Mouse (Mus musculus) cerebellum, adult 2 months (tissue): ENCODE measurements at regions not wholly inside any gene's neighbourhood (a gene's known extent, or its start where the extent isn't known, plus 50 kb on each side); places are given as distances from the start of the nearest gene placed in this dataset.

Source experiments
- DNase-seq, 2 experiments: peaks; one replicate each; pipeline ENCODE4 v3.0.0; 2021
- H3K27ac ChIP-seq: fragments of 200-500 bp; 2 replicates; pipeline ENCODE4 v1.5.1; 2012; ENCODE audit warnings: low read length, control low read depth, inconsistent platforms; ENCODE audit not compliant: insufficient read depth
- H3K27me3 ChIP-seq: fragments of 200-500 bp; 2 replicates; pipeline ENCODE4 v1.6.1; 2012; ENCODE audit warnings: inconsistent platforms, mild to moderate bottlenecking, low read length, moderate library complexity; ENCODE audit not compliant: control insufficient read depth, insufficient read depth
- H3K4me1 ChIP-seq: fragments of 200-500 bp; 2 replicates; pipeline ENCODE4 v1.6.1; 2011; ENCODE audit warnings: low read length; ENCODE audit not compliant: control insufficient read depth, insufficient read depth
- H3K4me3 ChIP-seq: fragments of 200-500 bp; replicated peaks from 2 replicates; pipeline ENCODE3; 2011; ENCODE audit warnings: mild to moderate bottlenecking, low read depth, low read length, control low read depth; ENCODE audit not compliant: insufficient read depth
- CTCF ChIP-seq: fragments of 200-500 bp; IDR thresholded peaks from 2 replicates; pipeline ENCODE4 v1.5.1; 2011; ENCODE audit warnings: low read depth, mild to moderate bottlenecking, control low read depth, low read length, moderate library complexity, borderline replicate concordance; ENCODE audit not compliant: insufficient read depth
- POLR2A ChIP-seq: fragments of 200-500 bp; IDR thresholded peaks from 2 replicates; pipeline ENCODE4 v1.6.1; 2011; ENCODE audit warnings: low read length, control low read depth, borderline replicate concordance; ENCODE audit not compliant: insufficient read depth
- WGBS: fragments of 180-500 bp; shearing (Covaris S2); methylation state at CpG from one replicate; pipeline ENCODE4 v1.1.7; 2018; 5-methylcytosine and 5-hydroxymethylcytosine counted together

DNA sequence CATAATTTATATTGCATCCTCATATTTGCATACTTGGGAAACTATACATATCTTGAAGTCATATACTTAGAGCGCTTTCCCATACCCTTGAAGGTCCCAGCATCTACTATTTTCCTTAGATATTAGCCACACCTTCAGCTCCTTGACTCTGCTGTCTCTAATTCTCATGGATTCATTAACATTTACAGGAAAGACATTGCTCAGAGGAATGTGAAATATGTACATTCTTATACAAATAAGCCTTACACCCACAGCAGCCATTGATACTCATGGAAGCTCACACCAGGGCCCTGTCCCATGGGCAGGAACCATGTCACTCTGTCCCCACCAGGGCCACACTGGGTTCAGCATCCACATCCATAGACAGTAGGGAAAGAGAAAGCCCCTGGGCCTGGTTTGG is 122.1 kb downstream of the Trim42 start:
- 100% methylated on average over 1 of the region's 1 CpGs for WGBS
- Histone ChIP-seq H3K4me3 (no peak overlapping the region), H3K27me3 (no peaks in the 10 kb centered on the region), H3K27ac (no peak overlapping the region), H3K4me1 (no peaks in the 10 kb centered on the region)
- no peak for TF ChIP-seq CTCF
- TF ChIP-seq POLR2A, result no peak
- no peak for DNase-seq

DNA sequence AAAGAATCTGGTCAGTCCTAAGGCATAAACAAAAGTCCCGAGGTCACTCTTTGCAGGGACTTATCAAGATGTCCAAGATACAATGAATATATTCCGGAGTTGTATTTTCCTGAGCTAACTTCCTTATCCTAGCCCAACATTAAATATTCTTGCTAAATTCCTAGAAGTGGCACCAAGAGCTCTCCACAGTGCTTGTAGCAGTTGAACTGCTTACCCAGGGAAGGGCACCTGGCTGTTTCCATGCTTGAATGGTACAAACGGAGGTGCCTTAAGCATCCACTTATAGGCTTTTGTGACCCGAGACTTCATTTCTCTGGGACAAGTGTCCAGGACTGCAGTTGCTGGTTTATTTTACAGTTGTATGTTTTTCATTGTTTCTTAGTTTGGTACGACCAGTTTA is 115.1 kb upstream of the Slc25a36 start:
- Histone ChIP-seq H3K4me3 (no peak overlapping the region), H3K4me1 (no peaks in the 10 kb centered on the region), H3K27me3 (no peaks in the 10 kb centered on the region), H3K27ac (no peak overlapping the region)
- WGBS, result 86% methylated on average over 5 of the region's 5 CpGs
- no peak for DNase-seq
- TF ChIP-seq CTCF (no peak), POLR2A (no peak)

DNA sequence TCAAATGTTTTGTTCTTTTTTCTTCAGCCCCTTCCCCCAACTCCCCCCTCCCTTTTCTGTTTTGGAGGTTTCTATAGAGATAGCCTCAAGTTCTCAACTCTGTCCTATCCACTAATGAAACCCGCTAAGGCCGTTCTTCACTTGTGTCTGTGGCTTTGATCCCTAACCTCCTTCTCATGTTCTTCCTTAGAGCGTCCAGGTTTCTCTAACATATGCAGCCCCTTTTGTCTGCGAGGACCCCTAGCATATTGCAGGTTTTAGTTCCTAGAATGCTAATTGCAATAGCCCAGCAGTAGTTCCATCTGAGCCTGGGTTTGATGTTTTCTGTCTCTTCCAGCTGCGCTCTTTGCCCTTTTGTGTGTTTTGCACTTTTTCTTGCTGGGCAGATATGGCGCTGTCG is 113.6 kb upstream of the Slc25a36 start:
- no peak overlapping the region for H3K4me3 ChIP-seq
- no peak for TF ChIP-seq CTCF
- TF ChIP-seq POLR2A, result no peak
- no peaks in the 10 kb centered on the region for H3K27me3 ChIP-seq
- H3K27ac ChIP-seq, result no peak overlapping the region
- no peak for DNase-seq
- no peaks in the 10 kb centered on the region for H3K4me1 ChIP-seq
- 35% methylated on average over 7 of the region's 7 CpGs for WGBS

- H3K4me3 ChIP-seq, result no peak overlapping the region
- no peak overlapping the region for H3K27ac ChIP-seq
- TF ChIP-seq CTCF (0 out of 2 replicates have a peak, but pooled peaks have one; percentile 1), POLR2A (no peak)
- 31% methylated on average over 2 of the region's 2 CpGs for WGBS
- DNase-seq, result no peak
- H3K27me3 ChIP-seq, result no peaks in the 10 kb centered on the region
- no peaks in the 10 kb centered on the region for H3K4me1 ChIP-seq
Observed at GRCm38 (mm10) chr9:97214806-97215205, 103.8 kb upstream of the Slc25a36 start.

- DNase-seq, result no peak
- Histone ChIP-seq H3K4me1 (no peaks in the 10 kb centered on the region), H3K4me3 (no peak overlapping the region), H3K27ac (no peak overlapping the region), H3K27me3 (no peaks in the 10 kb centered on the region)
- 14% methylated on average over 14 of the region's 14 CpGs for WGBS
- TF ChIP-seq POLR2A (no peak), CTCF (no peak)
Observed at GRCm38 (mm10) chr9:97190321-97190860, 79.4 kb upstream of the Slc25a36 start.

GRCm38 (mm10) chr9:97189646-97190045 is 78.7 kb upstream of the Slc25a36 start:
- no peaks in the 10 kb centered on the region for H3K4me1 ChIP-seq
- no peak overlapping the region for H3K27ac ChIP-seq
- TF ChIP-seq CTCF, result no peak
- no peak for TF ChIP-seq POLR2A
- 79% methylated on average over 4 of the region's 4 CpGs for WGBS
- no peaks in the 10 kb centered on the region for H3K27me3 ChIP-seq
- DNase-seq, result no peak
- no peak overlapping the region for H3K4me3 ChIP-seq

DNA sequence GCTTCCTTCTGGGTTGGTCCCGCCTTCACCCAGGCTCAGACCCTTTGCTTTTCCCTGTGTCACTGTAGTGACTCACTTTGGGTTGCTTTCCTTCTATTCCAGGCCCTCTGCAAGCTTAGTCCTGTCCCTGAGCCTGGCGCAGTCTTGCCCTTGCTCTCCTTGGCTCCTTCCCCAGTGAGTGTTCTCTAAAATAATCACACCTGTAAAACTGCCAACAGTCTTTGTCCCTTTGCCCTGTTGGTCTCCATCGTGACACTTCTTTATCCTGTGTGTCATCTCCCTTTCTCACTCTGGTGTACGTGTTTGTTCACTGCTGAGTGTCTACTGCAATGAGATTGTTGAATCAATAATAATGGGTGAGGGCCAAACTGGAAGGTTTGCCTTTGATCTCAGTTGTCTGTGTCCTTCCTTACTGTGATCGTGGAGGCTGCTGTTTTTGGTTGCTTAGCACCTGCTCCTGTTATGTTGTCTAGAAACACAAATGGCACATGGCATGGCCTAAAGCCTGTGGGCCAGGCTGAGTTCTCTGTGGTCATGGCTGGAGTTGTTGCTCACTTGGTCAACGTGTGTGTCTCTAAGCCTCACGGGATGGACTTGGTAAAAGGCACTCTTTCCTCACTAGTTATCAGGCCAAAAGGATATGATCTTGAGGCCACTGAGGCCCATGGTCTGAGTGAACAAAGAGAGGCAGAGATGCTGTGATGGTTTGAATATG is 77.8 kb upstream of the Slc25a36 start:
- WGBS, result 59% methylated on average over 7 of the region's 7 CpGs
- no peak for TF ChIP-seq POLR2A
- TF ChIP-seq CTCF, result no peak
- DNase-seq, result no peak
- Histone ChIP-seq H3K27me3 (no peaks in the 10 kb centered on the region), H3K4me1 (no peaks in the 10 kb centered on the region), H3K27ac (no peak overlapping the region), H3K4me3 (no peak overlapping the region)
